Mouse (Mus musculus) midbrain, embryonic 15.5 days (tissue): ENCODE measurements around the gene Crtam. TPM values are rescaled to one million over a fixed set of nuclear protein-coding genes. Genes with fewer than 3 reads are reported as not detected.

Experiments used
- ATAC-seq: fragments of 200-750 bp; cut with Nextera tagmentation; replicated peaks from 2 replicates; pipeline ENCODE4 v1.8.0; 2017; ENCODE audit warnings: moderate TSS enrichment
- H3K27ac ChIP-seq: fragments of 300-500 bp; sonication (generic); 2 replicates; pipeline ENCODE4 v1.5.1; 2015; ENCODE audit warnings: mild to moderate bottlenecking, inconsistent platforms
- H3K27me3 ChIP-seq: fragments of 300-500 bp; sonication (generic); replicated peaks from 2 replicates; pipeline ENCODE4 v1.6.1; 2015; ENCODE audit warnings: inconsistent platforms
- H3K36me3 ChIP-seq: fragments of 300-500 bp; sonication (generic); replicated peaks from 2 replicates; pipeline ENCODE4 v1.6.1; 2015; ENCODE audit warnings: inconsistent platforms
- H3K4me1 ChIP-seq: fragments of 300-500 bp; sonication (generic); 2 replicates; pipeline ENCODE4 v1.6.1; 2015; ENCODE audit warnings: inconsistent platforms
- H3K4me2 ChIP-seq: fragments of 300-500 bp; sonication (generic); 2 replicates; pipeline ENCODE4 v1.6.1; 2015; ENCODE audit warnings: inconsistent platforms, mild to moderate bottlenecking, moderate library complexity
- H3K4me3 ChIP-seq: fragments of 300-500 bp; sonication (generic); 2 replicates; pipeline ENCODE4 v1.5.1; 2015; ENCODE audit warnings: mild to moderate bottlenecking, inconsistent platforms
- H3K9ac ChIP-seq: fragments of 300-500 bp; sonication (generic); 2 replicates; pipeline ENCODE4 v1.6.1; 2015; ENCODE audit warnings: mild to moderate bottlenecking, inconsistent platforms
- H3K9me3 ChIP-seq: fragments of 300-500 bp; sonication (generic); 2 replicates; pipeline ENCODE4 v1.6.1; 2016; ENCODE audit warnings: inconsistent platforms
- WGBS: fragments of 180-500 bp; shearing (Covaris S2); methylation state at CpG from one replicate; pipeline ENCODE4 v1.1.7; 2015; ENCODE audit warnings: mixed read lengths; 5-methylcytosine and 5-hydroxymethylcytosine counted together
- polyA plus RNA-seq: library from polyadenylated mRNA; unstranded; fragments of >200 nt; fragmentation: Nextera tagmentation; extraction: Ambion mirVana; gene quantifications from 2 replicates; pipeline ENCODE4 v1.2.1, GENCODE M21; 2015

The Crtam gene
- polyA plus RNA-seq, 1 experiment from 2014 or later = 0.10 TPM

- H3K4me1 ChIP-seq = 0 out of 2 replicates have a peak, but pooled peaks cover 2% of the 10 kb centered on the region
- H3K27me3 ChIP-seq = no peaks in the 10 kb centered on the region
- H3K27ac ChIP-seq = no peak overlapping the region
- no peak overlapping the region for H3K4me2 ChIP-seq
- no peak overlapping the region for H3K4me3 ChIP-seq
- 69% methylated on average over 7 of the region's 7 CpGs for WGBS
- H3K36me3 ChIP-seq = no peaks in the 10 kb centered on the region
- ATAC-seq = no peak
- no peak overlapping the region for H3K9ac ChIP-seq
- no peaks in the 10 kb centered on the region for H3K9me3 ChIP-seq
These were observed 67.0 kb downstream of the Crtam start for GRCm38 (mm10) chr9:40937425-40937824.

- no peaks in the 10 kb centered on the region for H3K27me3 ChIP-seq
- H3K4me3 ChIP-seq = no peak overlapping the region
- H3K4me2 ChIP-seq = no peak overlapping the region
- H3K4me1 ChIP-seq = no peaks in the 10 kb centered on the region
- no peaks in the 10 kb centered on the region for H3K36me3 ChIP-seq
- ATAC-seq = no peak
- WGBS = 77% methylated on average over 3 of the region's 3 CpGs
- no peak overlapping the region for H3K9ac ChIP-seq
- no peaks in the 10 kb centered on the region for H3K9me3 ChIP-seq
- no peak overlapping the region for H3K27ac ChIP-seq
These were observed 71.1 kb downstream of the Crtam start for GRCm38 (mm10) chr9:40933323-40933722.

DNA sequence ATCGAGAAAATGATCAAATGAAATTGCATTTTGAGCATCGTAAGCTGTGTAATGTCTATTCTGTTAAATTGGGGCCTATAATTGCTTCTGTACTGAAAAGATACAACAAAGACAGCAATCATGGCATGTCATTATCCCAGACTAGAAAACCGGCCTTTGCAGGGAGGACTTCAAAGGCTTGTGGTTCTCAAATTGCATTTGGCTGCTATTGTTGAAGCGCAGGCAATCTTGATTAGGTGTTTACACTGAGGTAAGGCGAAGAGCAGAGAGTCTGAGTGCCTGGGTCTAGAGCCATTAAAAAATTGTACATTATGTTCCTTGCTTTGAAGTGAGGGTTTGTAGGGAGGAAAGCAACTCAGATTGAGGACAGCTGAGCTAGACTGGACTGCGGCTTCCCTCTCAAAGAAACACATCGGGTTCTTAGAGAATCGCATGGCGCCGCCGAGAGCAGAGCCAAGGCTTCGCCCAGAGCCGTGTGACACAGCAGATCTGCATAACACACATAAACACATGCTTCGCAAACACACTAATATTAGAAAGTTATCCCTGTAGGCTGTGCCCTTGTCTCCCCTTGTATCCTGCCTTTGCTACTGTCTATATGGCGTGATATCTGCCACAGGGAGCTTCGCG is 77.0 kb downstream of the Crtam start:
- H3K4me3 ChIP-seq = no peak overlapping the region
- H3K9ac ChIP-seq = no peak overlapping the region
- no peak overlapping the region for H3K4me2 ChIP-seq
- peaks cover 3% of the 10 kb centered on the region; the same call in 1 of the 2 replicates for H3K4me1 ChIP-seq
- no peaks in the 10 kb centered on the region for H3K27me3 ChIP-seq
- no peaks in the 10 kb centered on the region for H3K36me3 ChIP-seq
- H3K27ac ChIP-seq = no peak overlapping the region
- 71% methylated on average over 17 of the region's 17 CpGs for WGBS
- ATAC-seq = no peak
- no peaks in the 10 kb centered on the region for H3K9me3 ChIP-seq

Other genes starting within 250 kb of the Crtam start
- 3,196 and 3,218 TPM in 2 replicates for gene Hspa8, start 203.6 kb downstream of the Crtam start, polyA plus RNA-seq
- gene Bsx, start 130.5 kb downstream of the Crtam start, polyA plus RNA-seq = 2.2 and 2.4 TPM in 2 replicates
- 0.97 and 1.1 TPM in 2 replicates for gene Jhy, start 40.5 kb downstream of the Crtam start, polyA plus RNA-seq
- 23.9 and 25.9 TPM in 2 replicates for gene Ubash3b, start 157.1 kb upstream of the Crtam start, polyA plus RNA-seq